Mouse (Mus musculus) regulatory T cell (primary cell): ENCODE measurements around the gene Stx6.

ENCODE experiments used
- in situ Hi-C: fragments of 300-600 bp; cut with MboI, MseI; formaldehyde crosslinking; loops from one replicate; pipeline ENCODE4 v1.15.1; 2025; ENCODE audit warnings: high pct_unique_total_duplicates

The Stx6 gene

DNA sequence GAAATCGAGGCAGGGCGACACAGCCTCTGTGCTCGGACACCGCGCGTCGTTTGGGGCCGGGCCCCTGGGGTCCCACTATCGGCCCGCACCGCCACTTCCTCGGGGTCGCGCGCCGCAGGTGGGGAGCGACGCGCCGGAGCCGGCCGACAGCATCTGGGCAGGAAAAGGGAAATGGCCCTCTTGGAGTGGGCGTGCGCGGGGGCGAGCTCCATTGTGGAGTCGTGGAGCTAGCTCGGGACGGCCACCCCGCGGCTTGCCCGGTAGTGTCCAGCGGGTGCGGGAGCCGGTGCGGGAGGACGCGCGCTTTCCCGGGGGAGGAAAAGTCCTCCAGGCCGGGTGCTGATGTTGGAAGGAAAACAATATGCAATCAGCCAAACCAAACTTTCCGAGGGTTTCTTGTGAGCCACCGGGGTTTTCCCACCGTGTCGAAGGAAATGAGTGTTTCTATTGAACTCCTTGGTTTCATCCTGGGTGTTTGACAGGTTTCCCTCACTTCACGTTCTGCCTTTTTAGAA is 512 bp downstream of the Stx6 start:
- in situ Hi-C loops: loop anchor here (5.0 kb wide), 2 partner anchors 57 to 107 kb away; no protein-coding TSS in a partner anchor

DNA sequence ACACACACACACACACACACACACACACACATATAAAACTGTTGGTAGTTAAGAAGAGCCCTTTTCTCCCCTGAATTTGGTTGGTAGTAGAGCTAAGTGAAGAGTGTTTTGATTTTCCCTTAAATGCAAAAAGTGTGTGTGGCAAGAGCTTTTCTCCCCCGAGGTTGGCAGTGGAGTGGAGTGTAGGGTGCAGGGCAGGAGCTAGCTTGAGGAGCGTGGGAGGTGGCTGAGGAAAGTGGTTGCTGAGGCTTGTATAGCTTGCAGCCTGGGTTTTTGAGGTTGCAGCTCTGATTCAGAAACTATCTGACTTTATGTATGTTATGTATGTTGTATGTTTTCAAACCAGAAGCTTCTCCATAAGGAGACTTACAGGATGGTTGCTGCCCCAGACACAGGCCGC is 8.9 kb downstream of the Stx6 start:
- in situ Hi-C loops: no loop called here

DNA sequence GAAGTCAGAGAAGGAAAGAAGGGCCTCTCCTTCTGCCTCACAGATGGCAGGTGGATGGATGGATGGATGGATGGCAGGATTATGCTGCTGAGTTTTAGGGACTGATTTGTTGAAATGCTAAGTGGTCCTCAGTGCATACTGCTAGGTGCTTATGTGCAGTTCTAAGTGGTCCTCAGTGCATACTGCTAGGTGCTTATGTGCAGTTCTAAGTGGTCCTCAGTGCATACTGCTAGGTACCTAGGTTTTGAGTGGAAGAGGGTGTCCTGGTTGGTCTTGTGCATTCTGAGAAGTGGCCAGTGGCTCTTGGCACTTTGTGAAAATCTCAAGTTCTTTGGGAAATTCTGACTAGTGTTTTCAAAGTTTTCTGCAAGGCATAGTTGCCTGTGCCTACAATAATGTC is 11.4 kb downstream of the Stx6 start:
- in situ Hi-C loops: loop anchor here (10.0 kb wide), 1 partner anchor 615 kb away; no protein-coding TSS in a partner anchor

DNA sequence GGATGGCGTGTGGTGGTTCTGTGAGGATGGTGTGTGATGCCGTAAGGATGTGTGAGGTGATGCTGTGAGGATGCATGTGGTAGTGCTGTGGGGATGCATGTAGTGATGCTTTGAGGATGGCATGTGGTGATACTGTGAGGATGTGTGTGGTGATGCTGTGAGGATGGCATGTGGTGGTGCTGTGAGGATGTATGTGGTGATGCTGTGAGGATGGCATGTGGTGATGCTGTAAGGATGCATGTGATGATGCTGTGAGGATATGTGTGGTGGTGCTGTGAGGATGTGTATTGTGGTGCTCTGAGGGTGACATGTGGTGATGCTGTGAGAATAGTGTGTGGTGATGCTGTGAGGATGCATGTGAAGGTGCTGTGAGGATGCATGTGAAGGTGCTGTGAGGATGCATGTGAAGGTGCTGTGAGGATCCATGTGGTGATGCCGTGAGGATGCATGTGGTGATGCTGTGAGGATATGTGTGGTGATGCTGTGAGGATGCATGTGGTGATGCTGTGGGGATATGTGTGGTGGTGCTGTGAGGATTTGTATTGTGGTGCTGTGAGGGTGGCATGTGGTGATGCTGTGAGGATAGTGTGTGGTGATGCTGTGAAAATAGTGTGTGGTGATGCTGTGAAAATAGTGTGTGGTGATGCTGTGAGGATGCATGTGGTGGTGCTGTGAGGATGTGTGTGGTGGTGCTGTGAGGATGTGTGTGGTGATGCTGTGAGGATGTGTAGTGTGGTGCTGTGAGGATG is 14.6 kb downstream of the Stx6 start:
- in situ Hi-C loops: loop anchor here (10.0 kb wide), 1 partner anchor 618 kb away; no protein-coding TSS in a partner anchor

DNA sequence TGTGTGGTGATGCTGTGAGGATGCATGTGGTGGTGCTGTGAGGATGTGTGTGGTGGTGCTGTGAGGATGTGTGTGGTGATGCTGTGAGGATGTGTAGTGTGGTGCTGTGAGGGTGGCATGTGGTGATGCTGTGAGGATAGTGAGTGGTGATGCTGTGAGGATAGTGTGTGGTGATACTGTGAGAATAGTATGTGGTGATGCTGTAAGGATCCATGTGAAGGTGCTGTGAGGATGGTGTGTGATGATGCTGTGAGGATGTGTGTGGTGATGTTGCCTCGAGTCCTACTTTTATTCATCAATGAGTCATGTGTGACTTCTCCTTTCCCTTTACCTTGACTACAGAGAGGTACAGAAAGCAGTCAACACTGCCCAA is 15.1 kb downstream of the Stx6 start:
- in situ Hi-C loops: loop anchor here (10.0 kb wide), 1 partner anchor 619 kb away; no protein-coding TSS in a partner anchor

DNA sequence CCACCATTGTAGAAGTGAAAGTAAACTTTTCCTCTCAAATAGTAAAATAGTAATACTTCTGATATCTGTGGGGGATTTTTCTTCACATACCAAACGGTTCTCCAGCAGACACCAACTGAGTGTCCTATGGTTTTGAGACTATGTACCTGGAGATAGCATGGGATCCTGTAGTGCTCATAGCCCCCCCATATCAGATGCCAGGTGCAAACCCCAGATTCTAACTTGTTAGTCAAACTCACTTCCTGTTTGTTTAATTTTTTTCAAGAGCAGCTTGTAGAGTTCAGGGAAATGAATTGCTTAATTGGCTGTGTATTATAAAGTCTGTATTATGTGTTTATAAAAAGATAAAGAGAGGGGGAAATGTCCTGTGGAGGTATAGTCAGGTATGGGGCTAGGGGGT is 15.9 kb downstream of the Stx6 start:
- in situ Hi-C loops: loop anchor here (10.0 kb wide), 1 partner anchor 620 kb away; no protein-coding TSS in a partner anchor

DNA sequence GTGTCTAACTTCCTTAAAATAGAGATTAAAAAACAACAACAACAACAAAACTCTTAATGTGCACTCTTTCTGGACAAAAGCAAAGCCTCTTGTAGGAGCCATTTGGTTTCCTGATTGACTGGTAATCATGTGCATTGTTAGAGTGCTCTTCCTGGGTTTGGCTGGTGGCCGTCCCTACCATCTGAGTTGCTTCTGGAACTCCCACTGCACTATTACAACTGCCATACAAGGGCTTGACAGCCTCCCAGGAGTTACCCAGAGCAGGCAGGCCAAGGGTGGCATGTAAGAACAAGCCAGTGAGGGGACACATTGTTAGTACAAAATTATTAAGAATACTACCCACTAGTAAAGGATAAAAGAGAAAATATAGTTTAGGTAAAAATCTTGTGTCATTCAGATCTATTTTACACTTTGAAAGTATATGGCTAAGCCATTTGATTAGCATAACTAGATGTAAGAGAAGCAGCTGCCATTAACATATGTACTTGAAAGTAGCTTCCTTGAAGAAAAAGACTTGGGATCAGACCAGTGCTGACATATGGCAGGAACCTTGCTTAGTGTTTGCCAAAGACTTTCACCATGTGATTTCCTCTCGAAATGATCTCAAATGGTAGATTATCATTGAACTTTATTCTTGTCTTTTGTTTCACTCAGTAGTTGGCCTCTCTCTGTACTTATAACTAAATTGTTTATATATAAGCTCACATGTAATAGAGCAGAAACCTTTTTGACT is 19.8 kb downstream of the Stx6 start:
- in situ Hi-C loops: loop anchor here (10.0 kb wide), 1 partner anchor 624 kb away; no protein-coding TSS in a partner anchor

DNA sequence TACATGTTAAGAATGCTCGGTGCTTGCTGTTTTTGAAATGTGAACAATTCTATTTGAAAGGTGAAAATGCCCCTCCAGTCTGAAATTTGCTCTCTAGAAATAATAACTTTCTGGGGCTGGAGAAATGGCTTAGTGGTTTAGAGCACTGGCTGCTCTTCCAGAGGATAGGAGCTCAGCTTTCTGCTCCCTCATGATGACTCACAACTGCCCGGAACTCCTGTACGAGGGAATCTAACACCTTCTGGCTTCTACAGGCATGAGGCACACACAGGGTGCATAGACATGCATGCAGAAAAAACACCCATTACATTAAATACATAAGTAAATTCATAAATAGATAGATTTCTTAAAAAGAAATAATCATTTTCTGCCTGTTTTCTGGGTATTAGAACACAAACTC is 25.7 kb downstream of the Stx6 start:
- in situ Hi-C loops: no loop called here

DNA sequence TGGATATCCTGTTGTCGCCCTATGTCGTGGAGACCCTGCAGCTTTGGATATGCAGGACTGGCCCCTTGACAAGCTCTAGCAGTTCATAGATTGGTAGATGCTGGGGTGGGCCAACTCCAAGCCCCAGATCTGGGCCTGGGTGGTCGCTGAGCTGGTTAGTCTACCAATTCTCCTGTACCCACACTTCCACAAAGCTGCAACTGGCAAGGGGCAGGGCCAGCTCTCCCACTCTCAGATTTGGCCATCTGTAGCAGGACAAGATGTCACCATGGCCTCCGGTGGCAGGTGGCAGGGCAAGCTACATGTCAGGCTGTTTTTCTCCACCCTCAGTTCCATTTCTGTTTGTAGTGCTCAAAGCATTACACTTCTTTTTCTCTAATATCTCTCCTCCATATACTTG is 30.1 kb downstream of the Stx6 start:
- in situ Hi-C loops: no loop called here

DNA sequence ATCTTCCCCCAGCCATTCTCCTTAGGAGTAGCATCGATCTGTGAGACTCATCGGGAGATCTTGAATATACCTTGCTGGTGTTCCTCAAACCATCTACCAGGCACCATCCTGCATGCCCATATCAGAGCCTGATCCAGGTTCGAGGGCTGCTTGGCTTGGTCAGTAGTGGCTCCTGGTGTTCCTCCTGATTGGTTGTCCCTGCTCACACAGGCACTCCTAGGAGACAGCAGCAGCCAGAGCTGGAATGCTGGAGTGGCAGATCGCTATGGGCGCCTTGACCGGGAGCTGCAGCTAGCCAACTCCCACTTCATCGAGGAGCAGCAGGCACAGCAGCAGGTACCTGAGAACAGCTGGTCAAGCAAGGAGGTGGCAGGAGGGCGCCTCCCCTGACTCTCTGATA is 32.7 kb downstream of the Stx6 start:
- in situ Hi-C loops: no loop called here

DNA sequence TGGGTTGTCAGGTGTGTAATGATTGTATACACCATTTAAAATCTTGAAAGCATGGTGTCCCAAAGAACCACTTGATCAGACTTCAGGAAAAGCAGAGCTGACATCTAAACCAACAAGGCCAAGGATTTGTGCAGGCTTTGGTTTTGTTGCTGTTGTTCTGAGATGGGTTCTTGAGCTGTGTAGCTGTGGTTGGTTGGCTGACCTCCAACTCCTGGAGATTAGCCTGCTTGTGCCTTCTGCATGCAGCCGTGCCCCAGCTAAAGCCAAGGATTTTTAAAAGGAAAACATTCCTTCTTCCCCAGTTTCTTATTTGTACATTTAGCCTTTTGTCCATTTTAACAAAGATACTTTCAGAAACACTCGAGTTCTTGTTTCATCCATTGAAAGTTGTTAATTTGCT is 33.2 kb downstream of the Stx6 start:
- in situ Hi-C loops: no loop called here

DNA sequence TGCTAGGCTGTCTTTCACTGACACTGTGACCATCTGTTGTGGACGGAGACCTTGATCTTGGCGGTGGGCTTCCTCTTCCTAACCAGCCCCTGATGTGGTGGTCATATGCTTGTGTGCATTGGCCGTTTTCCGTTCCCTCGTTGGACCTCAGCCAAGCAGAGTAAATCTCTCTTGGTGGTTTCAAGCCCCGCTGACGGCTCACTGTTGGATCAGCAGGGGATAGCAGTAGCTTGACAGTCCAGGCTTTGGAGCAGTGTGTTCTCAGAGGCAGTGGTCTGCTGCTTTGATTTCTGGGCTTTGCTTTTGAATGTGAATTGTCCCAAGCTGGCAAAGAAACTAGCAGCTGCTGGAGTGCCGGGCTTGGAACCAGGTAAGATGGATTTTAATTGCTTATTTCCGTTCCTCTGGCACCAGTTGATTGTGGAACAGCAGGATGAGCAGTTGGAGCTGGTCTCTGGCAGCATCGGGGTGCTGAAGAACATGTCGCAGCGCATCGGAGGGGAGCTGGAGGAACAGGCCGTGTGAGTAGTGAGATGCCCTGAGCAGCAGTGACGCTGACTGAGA is 34.4 kb downstream of the Stx6 start:
- in situ Hi-C loops: no loop called here

DNA sequence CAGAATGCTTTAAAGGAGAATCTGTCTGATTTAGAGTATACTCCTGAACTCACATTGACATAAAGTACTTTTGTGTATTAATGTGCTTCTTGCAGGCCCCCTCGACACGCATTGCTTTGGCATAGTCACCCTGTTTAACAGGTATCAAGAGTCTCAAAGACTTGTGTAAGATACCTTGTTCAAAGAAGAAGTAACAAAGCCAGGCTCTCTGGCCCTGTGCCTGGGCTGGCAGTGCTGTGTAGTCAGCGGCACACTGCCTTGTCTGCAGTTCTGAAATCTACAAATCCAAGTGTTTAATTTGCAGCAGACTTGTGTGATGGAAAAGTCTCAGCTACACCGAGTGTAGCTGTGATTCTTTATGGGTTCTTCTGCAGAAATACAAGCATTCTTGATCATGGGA is 38.2 kb downstream of the Stx6 start:
- in situ Hi-C loops: no loop called here

DNA sequence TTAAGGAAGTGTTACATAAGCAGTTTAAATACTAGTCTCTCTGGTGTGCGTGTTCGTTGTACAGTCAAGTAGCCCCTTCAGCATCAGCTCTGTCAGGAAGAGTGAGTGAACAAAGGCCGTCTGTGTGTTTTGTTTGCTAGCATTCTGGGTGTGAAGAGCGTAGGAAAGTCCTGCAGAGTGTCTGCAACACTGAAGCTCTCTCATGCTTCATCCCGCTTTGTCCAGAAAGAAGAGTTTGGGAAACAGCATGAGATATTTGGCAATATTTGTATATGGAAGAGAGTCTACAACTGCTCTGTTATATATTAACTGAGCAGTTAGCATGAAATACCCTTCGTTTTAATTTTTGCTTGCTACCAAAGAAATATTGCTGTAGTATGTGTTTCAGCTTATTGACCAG is 41.0 kb downstream of the Stx6 start:
- in situ Hi-C loops: no loop called here

DNA sequence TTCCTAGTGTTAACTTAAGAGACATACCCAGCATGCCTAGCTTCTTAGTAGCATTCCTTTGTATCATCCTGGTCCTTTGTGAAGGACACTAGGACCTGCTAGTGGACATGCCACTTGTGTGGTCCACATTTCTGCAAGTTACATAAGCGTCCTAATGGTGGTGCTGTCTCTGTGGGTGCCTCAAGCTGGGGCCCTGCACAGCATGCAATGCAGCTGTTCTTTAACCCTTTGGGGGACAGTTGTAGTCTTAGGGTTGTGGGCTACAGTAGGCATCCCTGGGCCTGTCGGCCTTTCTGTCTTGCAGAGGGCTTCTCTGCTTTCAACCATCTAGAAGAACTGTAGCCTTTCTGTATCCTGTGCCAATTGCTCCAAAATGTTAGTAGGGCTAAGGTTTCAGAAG is 42.5 kb downstream of the Stx6 start:
- in situ Hi-C loops: no loop called here

DNA sequence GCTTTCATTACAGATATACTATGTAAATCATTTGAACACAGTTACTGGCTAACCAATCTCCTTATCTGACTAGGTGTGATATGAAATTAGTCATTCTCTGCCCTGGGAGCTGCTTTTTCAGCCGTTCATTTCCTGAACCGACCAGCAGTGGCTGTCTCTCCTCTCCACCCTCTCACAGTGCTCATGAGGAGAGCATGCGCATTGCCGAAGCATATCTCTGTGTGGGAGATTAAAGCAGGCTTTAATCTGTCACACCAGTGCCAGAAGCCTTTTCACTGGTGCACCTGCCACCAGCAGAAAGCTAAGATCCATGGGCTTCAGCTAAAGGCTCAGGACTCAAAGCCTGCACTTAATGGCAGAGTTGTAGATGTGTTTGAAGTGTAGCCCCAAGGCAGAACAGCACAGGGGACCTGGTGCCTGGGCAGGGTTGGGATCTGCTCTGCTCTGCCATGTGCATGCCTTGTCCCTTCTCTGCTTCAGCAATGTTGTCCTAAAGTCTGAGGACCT is 42.9 kb downstream of the Stx6 start:
- in situ Hi-C loops: no loop called here

DNA sequence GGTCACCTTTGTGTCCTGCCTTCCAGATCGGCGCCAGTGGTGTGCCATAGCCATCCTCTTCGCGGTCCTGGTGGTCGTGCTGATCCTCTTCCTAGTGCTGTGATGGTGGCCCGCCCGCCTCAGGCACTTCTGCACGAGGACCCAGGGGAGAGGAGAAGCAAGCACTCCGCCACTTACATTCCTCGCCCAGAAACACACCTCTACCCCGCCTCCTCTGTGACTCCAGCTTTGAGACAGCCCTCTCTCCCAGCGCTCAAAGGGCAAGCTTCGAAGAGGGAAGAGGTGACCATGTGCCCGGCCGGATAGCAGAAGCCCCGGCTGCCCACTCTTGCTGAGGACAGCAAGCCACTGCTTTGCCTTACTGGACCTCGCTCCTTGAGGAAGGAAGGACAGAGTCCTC is 43.4 kb downstream of the Stx6 start:
- in situ Hi-C loops: no loop called here

DNA sequence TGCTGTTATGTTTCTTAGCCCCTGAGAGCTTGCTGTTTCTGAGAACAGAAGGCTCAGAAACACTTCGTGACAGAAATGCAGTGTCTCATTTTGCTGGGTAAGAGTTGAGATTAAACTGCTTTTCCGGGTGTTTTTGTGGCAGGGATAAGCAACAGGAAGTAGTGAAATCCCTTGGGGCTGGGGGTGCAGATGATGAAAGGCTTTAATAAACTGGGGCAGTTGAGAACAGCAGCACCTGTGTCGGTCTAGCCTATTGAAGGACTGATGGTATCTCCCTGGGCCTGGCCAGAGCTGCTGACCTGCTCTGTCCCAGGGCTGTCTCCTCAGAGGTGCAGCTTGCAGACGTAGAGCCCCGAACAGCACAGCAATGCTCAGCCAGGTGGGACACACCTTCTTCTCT is 44.0 kb downstream of the Stx6 start:
- in situ Hi-C loops: no loop called here

DNA sequence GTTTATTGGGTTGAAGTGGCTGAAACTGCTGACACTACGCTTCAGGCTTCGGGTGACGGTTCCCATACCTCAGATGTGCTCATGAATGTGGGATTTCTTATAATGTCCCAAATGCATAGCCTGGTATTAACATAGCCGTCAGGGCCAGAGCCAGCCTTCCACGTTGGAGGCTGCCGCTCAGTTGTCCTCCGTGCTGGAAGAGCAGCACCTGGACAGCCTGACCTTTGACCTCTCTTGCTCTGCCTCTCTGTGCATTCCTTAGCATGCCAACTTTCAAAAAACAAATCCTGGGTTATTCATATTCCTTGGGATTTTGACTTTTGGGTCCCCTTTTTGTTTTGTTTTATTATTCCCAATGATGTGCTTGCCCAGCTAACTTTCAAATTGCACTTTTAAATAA is 44.6 kb downstream of the Stx6 start:
- in situ Hi-C loops: no loop called here

DNA sequence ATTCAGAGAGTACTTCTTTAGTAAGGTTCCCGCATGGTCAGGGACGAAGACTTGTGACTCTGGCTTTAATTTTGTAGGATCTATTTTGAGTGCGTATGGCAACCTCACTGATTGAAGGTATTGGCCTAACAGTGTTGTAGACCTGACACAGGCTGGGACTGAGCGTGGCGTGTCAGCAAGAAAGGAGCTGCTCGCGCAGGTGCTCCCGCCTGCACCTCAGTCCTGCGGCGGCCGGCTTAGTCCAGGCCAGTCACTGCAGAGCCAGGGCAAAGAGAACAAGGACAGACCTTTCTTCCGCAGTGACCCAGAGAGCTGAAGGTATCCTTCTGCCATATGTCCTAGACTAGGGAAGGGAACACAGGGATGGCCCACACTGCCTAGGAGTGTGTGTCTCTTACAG is 45.4 kb downstream of the Stx6 start:
- in situ Hi-C loops: no loop called here

DNA sequence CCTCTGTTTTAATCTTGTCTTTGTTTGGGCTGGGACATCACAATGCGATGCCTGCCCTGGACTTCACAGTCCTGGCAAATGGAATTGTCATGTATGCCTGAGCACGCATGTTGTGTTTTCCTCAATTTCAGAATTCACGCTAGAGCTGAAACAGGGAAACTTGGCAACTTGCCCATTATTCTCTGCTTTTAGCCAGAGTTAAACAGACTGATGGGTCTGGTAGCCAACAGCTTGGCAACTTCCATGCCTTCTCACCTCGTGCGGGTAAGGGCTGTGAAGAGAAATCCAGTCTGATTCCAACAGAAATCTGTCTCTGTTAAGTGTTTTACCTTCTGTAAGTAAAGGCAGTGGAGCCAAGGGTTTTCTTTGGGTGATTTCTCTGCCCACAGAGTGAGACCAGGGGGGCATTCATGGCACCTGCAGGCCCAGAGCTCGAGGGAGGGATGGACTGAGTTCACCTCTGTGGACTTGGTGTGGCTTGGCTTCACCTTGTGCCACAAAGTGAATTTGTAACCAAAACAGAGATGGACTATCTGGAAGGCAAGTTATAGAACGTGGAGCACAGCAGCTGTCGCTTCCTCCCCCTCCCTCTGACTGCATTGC is 46.1 kb downstream of the Stx6 start:
- in situ Hi-C loops: no loop called here

DNA sequence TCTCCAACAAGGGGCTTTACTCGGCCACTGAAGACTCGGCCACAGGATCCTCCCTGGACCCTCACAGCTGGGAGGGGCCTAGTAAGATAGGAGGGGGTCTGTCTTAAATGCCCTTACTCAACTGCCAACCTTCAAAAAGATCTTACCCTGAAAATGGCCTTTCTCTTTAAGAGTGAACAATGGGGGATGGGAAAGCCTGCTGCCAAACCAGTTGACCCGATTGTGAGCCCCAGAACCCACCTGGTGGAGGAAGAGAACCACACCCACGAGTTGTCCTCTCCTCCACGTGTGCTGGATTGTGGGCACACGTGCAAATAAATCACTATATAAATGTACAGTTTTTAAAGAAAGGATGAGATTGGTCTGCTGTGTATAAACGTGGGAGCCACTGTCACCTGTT is 46.8 kb downstream of the Stx6 start:
- in situ Hi-C loops: no loop called here
